Mouse (Mus musculus): ENCODE data around the gene Plcb4. TPM values are rescaled to one million over a fixed set of nuclear protein-coding genes. Genes with fewer than 3 reads are reported as not detected.

Plcb4 gene
- polyA plus RNA-seq, 1 experiment from 2014 or later, result 18.6 TPM

DNA sequence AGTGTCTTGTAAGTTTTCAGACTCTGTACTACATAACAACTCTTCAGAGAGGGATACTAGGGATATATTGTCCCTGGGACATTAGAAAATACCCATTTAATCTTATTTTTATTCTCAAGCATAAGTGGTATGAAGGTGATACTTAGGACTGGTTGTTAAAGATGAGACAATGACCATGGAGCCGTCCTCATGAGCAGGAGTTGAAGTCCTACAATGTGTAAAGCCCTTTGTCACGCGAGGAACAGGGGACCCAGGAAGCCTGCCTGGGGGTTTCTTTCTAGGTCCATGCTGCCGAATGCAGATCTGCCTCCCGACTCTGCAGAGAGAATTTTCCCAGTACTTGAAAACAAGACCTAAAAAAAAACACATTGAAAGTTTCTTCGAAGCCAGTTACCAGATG, 338.1 kb downstream of the Plcb4 start:
- peaks cover 13% of the 10 kb centered on the region for H3K4me1 ChIP-seq
- H3K9me3 ChIP-seq, result no peaks in the 10 kb centered on the region
- no peak overlapping the region for H3K4me3 ChIP-seq
- no peak overlapping the region for H3K4me2 ChIP-seq (replicated peaks)
- no peaks in the 10 kb centered on the region for H3K27me3 ChIP-seq
- H3K9ac ChIP-seq (replicated peaks), result no peak overlapping the region
- no peaks in the 10 kb centered on the region for H3K36me3 ChIP-seq
- 83% methylated on average over 6 of the region's 6 CpGs for WGBS
- ATAC-seq (replicated peaks), result no peak
- H3K27ac ChIP-seq (replicated peaks), result no peak overlapping the region

DNA sequence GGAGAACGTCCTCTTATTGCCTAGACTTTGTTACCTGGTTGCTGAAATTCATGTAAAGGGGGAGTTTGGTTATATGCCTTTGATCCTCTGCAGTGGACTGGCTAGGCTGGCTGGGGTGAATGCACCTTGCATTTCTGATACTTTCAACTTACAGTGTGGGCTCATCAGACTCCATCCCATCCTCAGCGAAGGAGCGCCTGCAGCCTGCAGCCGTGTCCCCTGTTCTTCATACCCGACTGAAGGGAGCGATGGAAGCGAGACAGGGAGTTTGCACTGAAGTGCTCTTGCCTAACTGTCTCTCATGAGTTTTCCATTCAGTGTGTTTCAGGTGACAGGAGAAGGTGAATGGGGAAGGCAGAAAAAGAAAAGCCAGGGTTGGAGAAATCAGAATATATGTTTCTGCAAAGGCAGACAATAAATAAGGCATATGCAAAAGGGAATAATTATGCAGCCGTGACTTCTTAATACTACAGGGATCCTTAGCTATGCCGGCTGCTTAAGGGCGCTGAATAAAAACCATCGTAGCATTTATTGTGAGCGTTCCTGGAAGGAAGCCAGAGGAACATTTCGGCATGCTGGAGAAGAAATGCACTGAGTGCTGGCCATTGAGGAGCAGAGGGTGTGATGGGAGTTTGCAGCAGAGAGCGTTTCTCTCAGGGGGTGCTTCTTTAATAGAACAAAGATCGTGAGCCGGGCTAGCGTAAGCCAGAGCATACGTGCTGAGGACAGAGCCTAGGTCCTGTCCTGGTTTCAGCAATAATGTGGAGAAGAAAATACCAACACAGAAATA, 338.7 kb downstream of the Plcb4 start:
- Histone ChIP-seq H3K27ac (replicated peaks) (peak overlapping the region; percentile 53), H3K9ac (replicated peaks) (peak overlapping the region; percentile 37), H3K4me1 (peaks cover 13% of the 10 kb centered on the region), H3K4me2 (replicated peaks) (peak overlapping the region; percentile 38), H3K36me3 (no peaks in the 10 kb centered on the region), H3K4me3 (peak overlapping the region; percentile 7), H3K27me3 (no peaks in the 10 kb centered on the region), H3K9me3 (no peaks in the 10 kb centered on the region)
- 33% methylated on average over 18 of the region's 18 CpGs for WGBS
- peak; percentile 74 for ATAC-seq (replicated peaks)

DNA sequence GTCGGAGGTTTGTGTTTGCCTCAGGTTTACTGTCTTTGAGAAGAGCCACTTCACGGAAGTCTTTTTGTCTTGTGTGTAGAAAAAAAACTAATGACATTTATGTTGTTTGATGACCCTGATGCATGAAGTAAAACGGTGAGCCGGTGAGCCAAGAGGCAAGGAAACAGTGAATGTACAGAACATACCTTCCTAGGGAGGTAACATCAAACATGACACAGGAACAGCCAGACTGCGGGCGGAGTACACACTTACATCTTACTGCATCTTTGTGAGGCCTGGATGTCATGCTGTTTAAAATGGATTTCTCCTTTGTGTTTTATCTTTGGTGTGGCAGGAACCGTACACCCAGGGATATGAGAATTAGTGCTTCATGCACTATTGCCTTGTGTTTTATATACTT, 340.1 kb downstream of the Plcb4 start:
- 89% methylated on average over 7 of the region's 7 CpGs for WGBS
- no peak for ATAC-seq (replicated peaks)
- Histone ChIP-seq H3K9ac (replicated peaks) (no peak overlapping the region), H3K36me3 (no peaks in the 10 kb centered on the region), H3K27ac (replicated peaks) (no peak overlapping the region), H3K9me3 (no peaks in the 10 kb centered on the region), H3K4me3 (no peak overlapping the region), H3K4me2 (replicated peaks) (no peak overlapping the region), H3K4me1 (peaks cover 13% of the 10 kb centered on the region), H3K27me3 (no peaks in the 10 kb centered on the region)

DNA sequence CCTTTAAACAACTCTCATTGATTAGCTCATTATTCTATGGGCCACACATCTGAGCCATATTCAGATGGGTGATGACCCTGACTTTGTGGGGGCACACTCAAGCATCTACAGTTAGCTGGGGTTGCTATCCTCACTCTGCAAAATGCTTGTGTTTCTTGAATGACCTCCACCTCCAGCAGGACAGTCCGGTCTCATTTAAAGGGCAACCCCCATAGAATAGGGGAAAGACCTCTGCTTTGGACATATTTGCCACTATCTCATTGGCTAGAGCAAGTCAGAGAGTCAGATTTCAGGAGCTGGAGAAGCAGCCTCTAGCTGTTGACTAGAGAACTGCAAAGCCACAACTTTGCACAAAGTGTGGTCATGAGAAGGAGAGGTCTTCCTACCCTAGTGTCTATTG, 340.6 kb downstream of the Plcb4 start:
- 78% methylated on average over 1 of the region's 1 CpGs for WGBS
- Histone ChIP-seq H3K4me3 (no peak overlapping the region), H3K4me2 (replicated peaks) (no peak overlapping the region), H3K9me3 (no peaks in the 10 kb centered on the region), H3K36me3 (no peaks in the 10 kb centered on the region), H3K9ac (replicated peaks) (no peak overlapping the region), H3K27me3 (no peaks in the 10 kb centered on the region), H3K4me1 (peaks cover 13% of the 10 kb centered on the region), H3K27ac (replicated peaks) (no peak overlapping the region)
- ATAC-seq (replicated peaks), result no peak

DNA sequence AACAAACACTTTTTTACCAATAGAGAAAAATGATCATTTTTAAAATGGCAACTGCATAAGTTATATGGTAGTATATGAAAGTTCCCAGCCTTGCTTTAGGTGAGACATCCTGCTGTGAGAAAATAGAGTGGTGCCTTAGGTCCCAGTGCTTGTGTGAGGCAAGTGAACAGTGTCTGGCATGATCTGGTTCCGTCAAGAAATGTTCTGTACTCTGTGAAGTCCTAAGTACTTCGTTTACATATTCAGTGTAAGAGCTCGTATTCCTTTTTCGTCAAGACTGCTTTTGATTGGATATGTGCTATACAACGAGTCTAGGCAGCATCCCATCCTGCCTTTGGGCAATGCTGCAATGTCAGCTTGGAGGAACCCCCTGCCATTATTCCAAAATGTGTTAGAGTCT, 342.1 kb downstream of the Plcb4 start:
- Histone ChIP-seq H3K9me3 (no peaks in the 10 kb centered on the region), H3K27ac (replicated peaks) (no peak overlapping the region), H3K4me1 (peaks cover 13% of the 10 kb centered on the region), H3K27me3 (no peaks in the 10 kb centered on the region), H3K36me3 (no peaks in the 10 kb centered on the region), H3K4me3 (no peak overlapping the region), H3K4me2 (replicated peaks) (no peak overlapping the region), H3K9ac (replicated peaks) (no peak overlapping the region)
- no peak for ATAC-seq (replicated peaks)
- 49% methylated on average over 5 of the region's 5 CpGs for WGBS

DNA sequence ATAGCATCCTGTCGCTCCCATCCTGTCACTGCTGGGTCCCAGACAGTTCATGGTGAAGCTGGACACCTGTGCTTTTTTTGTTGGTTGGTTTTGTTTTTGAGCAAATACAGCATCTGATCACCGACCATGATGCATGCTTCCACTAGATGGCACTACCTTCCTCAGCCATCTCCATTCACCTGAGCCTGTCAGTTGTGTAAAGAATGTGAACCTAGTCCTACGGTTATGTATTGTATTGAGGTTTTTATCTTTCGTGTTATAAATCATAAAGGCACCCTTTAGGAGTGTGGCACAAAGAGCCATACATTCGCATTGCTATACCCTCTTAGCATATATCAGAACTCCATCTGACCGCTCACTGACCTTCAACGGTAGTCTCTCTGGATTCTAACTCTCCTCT, 343.3 kb downstream of the Plcb4 start:
- ATAC-seq (replicated peaks), result peak; percentile 37
- no peaks in the 10 kb centered on the region for H3K27me3 ChIP-seq
- H3K4me1 ChIP-seq, result peaks cover 13% of the 10 kb centered on the region
- no peak overlapping the region for H3K4me2 ChIP-seq (replicated peaks)
- no peak overlapping the region for H3K9ac ChIP-seq (replicated peaks)
- no peaks in the 10 kb centered on the region for H3K9me3 ChIP-seq
- 59% methylated on average over 7 of the region's 7 CpGs for WGBS
- H3K27ac ChIP-seq (replicated peaks), result no peak overlapping the region
- no peak overlapping the region for H3K4me3 ChIP-seq
- H3K36me3 ChIP-seq, result no peaks in the 10 kb centered on the region

DNA sequence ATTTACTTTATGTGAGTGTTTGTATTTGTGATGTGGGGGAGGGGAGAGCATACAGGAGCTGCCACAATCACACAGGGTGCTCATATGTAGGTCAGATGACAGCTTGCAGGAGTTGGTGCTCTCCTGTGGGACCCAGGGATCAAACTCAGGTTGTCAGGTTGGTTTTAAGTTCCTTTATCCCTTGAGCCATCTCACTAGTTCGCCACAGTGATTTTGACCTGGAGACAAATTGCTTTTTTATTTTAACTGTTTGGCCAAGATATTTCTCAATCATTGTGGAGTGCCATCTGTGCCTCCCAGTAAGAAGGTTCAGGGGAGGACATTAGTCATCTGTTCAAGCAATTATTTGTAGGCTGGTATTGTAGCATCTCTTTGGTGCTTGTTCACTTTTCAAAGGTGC, 345.0 kb downstream of the Plcb4 start:
- Histone ChIP-seq H3K4me1 (no peaks in the 10 kb centered on the region), H3K9ac (replicated peaks) (no peak overlapping the region), H3K36me3 (no peaks in the 10 kb centered on the region), H3K9me3 (no peaks in the 10 kb centered on the region), H3K27ac (replicated peaks) (no peak overlapping the region), H3K4me2 (replicated peaks) (no peak overlapping the region), H3K27me3 (no peaks in the 10 kb centered on the region), H3K4me3 (no peak overlapping the region)
- no peak for ATAC-seq (replicated peaks)
- 78% methylated on average over 1 of the region's 1 CpGs for WGBS

DNA sequence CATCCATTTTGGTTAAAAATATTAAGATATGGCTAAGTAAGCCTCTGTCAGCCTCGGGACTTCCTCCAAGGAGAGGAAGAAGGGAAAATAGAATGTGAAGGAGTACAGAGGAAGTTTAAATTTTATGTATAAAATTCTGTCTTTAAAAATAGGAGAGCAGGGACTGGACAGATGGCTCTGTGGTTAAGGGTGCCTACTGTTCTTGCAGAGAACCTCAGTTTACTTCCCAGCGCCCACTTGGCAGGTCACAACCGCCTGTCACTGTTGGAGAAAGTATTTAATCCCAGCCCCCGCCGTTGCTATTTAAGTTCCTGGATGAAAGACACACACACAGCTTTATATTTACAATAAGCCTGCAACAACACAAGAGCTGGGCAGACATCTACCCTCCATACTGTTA, 347.5 kb downstream of the Plcb4 start:
- no peaks in the 10 kb centered on the region for H3K27me3 ChIP-seq
- no peak for ATAC-seq (replicated peaks)
- H3K36me3 ChIP-seq, result no peaks in the 10 kb centered on the region
- no peak overlapping the region for H3K4me3 ChIP-seq
- no peak overlapping the region for H3K27ac ChIP-seq (replicated peaks)
- no peaks in the 10 kb centered on the region for H3K9me3 ChIP-seq
- no peak overlapping the region for H3K9ac ChIP-seq (replicated peaks)
- no peak overlapping the region for H3K4me2 ChIP-seq (replicated peaks)
- H3K4me1 ChIP-seq, result no peaks in the 10 kb centered on the region
- 93% methylated on average over 5 of the region's 5 CpGs for WGBS

DNA sequence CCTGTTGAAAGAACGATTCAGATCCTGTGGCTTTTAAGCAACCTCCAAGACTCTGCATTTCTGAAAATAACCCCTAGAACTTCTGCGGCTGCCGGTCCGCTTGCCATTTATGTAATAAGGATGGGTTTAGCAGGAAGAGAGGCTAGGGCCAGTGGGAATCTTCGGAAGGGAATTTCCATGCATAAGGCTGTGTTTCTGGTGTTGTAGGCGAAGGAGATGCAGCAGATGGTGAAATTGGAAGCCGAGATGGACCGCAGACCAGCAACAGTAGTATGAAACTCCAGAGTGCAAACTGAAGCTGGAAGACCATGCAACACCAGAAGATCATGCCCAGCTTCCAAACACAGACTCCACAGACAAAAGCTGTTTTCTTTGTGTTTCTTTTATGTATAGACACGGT, 353.9 kb downstream of the Plcb4 start:
- no peak overlapping the region for H3K4me2 ChIP-seq (replicated peaks)
- no peaks in the 10 kb centered on the region for H3K36me3 ChIP-seq
- no peak overlapping the region for H3K27ac ChIP-seq (replicated peaks)
- no peak overlapping the region for H3K4me3 ChIP-seq
- no peak for ATAC-seq (replicated peaks)
- H3K27me3 ChIP-seq, result no peaks in the 10 kb centered on the region
- no peaks in the 10 kb centered on the region for H3K4me1 ChIP-seq
- no peaks in the 10 kb centered on the region for H3K9me3 ChIP-seq
- H3K9ac ChIP-seq (replicated peaks), result no peak overlapping the region
- 93% methylated on average over 9 of the region's 9 CpGs for WGBS

DNA sequence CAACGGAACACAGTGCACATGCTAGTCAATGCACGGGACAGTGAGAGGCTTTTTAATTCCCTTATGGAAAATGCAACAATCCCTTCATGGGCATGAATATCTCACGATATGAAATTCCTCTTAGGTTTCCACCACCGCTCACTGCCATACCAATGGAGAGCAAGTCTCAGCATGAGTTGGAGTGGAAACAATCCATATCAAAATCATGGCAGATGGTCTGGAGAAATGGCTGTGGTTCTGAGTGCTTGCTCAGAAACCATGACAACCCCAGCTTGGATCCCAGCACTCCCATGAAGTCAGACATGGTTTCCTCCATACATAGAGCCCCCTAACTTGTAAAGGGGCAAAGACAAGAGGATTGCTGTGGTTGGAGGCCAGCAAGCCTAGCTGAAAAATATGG, 389.7 kb downstream of the Plcb4 start:
- no peaks in the 10 kb centered on the region for H3K27me3 ChIP-seq
- no peak for ATAC-seq (replicated peaks)
- no peaks in the 10 kb centered on the region for H3K9me3 ChIP-seq
- no peak overlapping the region for H3K27ac ChIP-seq (replicated peaks)
- H3K4me2 ChIP-seq (replicated peaks), result no peak overlapping the region
- H3K36me3 ChIP-seq, result no peaks in the 10 kb centered on the region
- H3K4me3 ChIP-seq, result no peak overlapping the region
- 90% methylated on average over 4 of the region's 4 CpGs for WGBS
- peaks cover 14% of the 10 kb centered on the region for H3K4me1 ChIP-seq
- no peak overlapping the region for H3K9ac ChIP-seq (replicated peaks)

DNA sequence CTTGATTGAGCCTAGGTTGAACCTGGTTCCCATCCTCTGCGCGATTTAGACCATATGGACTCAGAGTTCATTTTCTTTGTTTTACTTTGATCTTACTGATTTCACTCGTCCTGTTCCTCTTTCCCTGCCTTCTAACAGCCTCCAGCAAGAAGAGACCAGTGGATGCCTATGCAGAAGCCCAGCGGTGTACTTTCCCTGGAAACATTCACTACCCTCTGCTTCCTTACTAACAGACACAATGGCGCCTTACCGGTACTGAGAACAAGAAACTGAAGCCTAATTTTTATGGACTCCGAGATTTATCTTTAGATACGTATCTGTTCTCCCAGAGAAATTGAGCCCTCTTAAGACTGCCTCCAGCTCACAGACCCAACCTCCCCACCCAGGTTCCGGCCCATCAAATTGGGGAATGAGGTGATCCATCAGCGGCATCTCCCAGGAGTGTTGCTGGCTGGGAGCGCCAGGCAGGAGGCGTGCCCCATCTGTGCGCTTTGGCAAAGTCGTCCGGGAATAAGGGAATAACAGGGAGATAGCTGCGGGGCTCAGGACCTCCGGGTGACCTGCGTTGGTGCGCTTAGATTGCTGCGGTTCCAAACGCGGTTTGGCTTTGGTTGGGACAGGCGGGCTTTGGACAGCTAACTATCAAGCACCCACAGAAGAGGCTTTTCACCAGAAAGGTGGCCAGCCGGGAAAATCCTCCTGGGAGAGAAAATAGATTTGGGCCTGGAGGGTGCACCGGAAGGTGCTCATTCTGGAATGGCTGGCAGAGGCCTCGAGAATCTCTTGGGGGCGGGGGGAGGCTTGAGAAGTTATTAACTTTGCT, 392.2 kb downstream of the Plcb4 start:
- 17% methylated on average over 27 of the region's 27 CpGs for WGBS
- Histone ChIP-seq H3K27ac (replicated peaks) (no peak overlapping the region), H3K27me3 (no peaks in the 10 kb centered on the region)

DNA sequence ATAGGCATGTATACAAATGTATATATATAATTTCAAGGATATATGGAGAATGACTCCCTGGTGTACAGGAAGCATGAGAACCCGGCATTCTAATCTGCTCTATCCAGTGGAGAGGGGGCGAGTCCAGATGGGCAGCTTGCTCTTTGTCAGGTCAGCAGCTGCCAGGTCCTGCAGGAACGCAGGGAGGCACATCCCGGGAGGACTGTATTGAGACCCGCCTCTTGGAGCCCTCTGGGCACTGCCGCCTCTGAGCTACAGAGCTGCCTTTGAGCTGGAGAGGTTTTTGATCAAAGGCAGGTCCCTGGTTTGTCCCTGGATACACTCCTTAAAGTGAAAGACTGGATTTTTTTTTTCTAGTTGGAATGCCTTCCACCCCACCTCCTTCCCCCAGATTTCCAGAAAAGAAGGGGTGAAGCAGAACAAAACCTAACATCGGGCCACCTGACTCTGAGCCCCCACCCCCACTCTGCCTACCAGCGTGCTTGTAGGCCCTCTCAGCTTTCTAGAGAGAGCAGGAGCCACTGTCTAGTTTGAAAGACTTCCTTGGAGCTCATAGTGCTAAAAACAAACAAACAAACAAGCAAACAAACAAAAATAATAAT, 393.0 kb downstream of the Plcb4 start, which contains the start of gene Lamp5:
TSS of gene Lamp5 (plus strand) at position 552 of the 602 bp plus-strand sequence.
- Histone ChIP-seq H3K4me1 (peaks cover 14% of the 10 kb centered on the region), H3K27me3 (no peaks in the 10 kb centered on the region), H3K9ac (replicated peaks) (no peak within 1 kb of the TSS), H3K9me3 (no peaks in the 10 kb centered on the region), H3K36me3 (no peaks in the 10 kb centered on the region), H3K27ac (replicated peaks) (no peak within 1 kb of the TSS), H3K4me2 (replicated peaks) (peak within 1 kb of the TSS; percentile 40), H3K4me3 (peak within 1 kb of the TSS; percentile 17)
- peak; percentile 72 for ATAC-seq (replicated peaks)
- WGBS, result 5% methylated on average over 8 of the region's 8 CpGs

More for the DNA sequence above, 392.2 kb downstream of the Plcb4 start:
- ATAC-seq (replicated peaks), result peak; percentile 79
- Histone ChIP-seq H3K36me3 (no peaks in the 10 kb centered on the region), H3K4me1 (peaks cover 14% of the 10 kb centered on the region), H3K4me2 (replicated peaks) (peak overlapping the region; percentile 40), H3K9ac (replicated peaks) (no peak overlapping the region), H3K9me3 (no peaks in the 10 kb centered on the region), H3K4me3 (peak overlapping the region; percentile 17)
